Mouse (Mus musculus): ENCODE results near the gene Mllt3. TPM values are rescaled to one million over a fixed set of nuclear protein-coding genes. Genes with fewer than 3 reads are reported as not detected.

The Mllt3 gene
- total RNA-seq, 1 experiment from 2014 or later: 18.5 TPM

- DNase-seq: no peak
Observed at GRCm38 (mm10) chr4:87953268-87953667, 79.9 kb downstream of the Mllt3 start.

- DNase-seq: no peak
Observed at GRCm38 (mm10) chr4:87949451-87949850, 83.7 kb downstream of the Mllt3 start.

- no peak for DNase-seq
Observed at GRCm38 (mm10) chr4:87944320-87944719, 88.8 kb downstream of the Mllt3 start.

- DNase-seq: no peak
Observed at GRCm38 (mm10) chr4:87942921-87943403, 90.2 kb downstream of the Mllt3 start.

GRCm38 (mm10) chr4:87939474-87940154 lies 93.5 kb downstream of the Mllt3 start:
- DNase-seq: no peak

- DNase-seq: no peak
Observed at GRCm38 (mm10) chr4:87936326-87936725, 96.8 kb downstream of the Mllt3 start.

GRCm38 (mm10) chr4:87933701-87934337 lies 99.3 kb downstream of the Mllt3 start:
- DNase-seq: no peak

- DNase-seq: no peak
Observed at GRCm38 (mm10) chr4:87930356-87931245, 102.6 kb downstream of the Mllt3 start.

- no peak for DNase-seq
Observed at GRCm38 (mm10) chr4:87928603-87929199, 104.5 kb downstream of the Mllt3 start.

- no peak for DNase-seq
Observed at GRCm38 (mm10) chr4:87927354-87927753, 105.8 kb downstream of the Mllt3 start.

GRCm38 (mm10) chr4:87920664-87921063 lies 112.5 kb downstream of the Mllt3 start:
- no peak for DNase-seq

- no peak for DNase-seq
Observed at GRCm38 (mm10) chr4:87911172-87911994, 121.8 kb downstream of the Mllt3 start.

- no peak for DNase-seq
Observed at GRCm38 (mm10) chr4:87905149-87905771, 127.9 kb downstream of the Mllt3 start.

GRCm38 (mm10) chr4:87904722-87905121 lies 128.4 kb downstream of the Mllt3 start:
- DNase-seq: no peak

- DNase-seq: no peak
Observed at GRCm38 (mm10) chr4:87902584-87902983, 130.6 kb downstream of the Mllt3 start.

- DNase-seq: peak; percentile 8
Observed at GRCm38 (mm10) chr4:87901166-87901565, 132.0 kb downstream of the Mllt3 start.

- DNase-seq: no peak
Observed at GRCm38 (mm10) chr4:87893498-87893897, 139.7 kb downstream of the Mllt3 start.

- no peak for DNase-seq
Observed at GRCm38 (mm10) chr4:87893012-87893411, 140.2 kb downstream of the Mllt3 start.

- DNase-seq: no peak
Observed at GRCm38 (mm10) chr4:87883225-87883875, 149.8 kb downstream of the Mllt3 start.

GRCm38 (mm10) chr4:87881995-87882394 lies 151.2 kb downstream of the Mllt3 start:
- DNase-seq: no peak
